Mouse (Mus musculus) layer of hippocampus, adult 6 months (tissue): ENCODE measurements around the gene Tdp2. TPM values are rescaled to one million over a fixed set of nuclear protein-coding genes. Genes with fewer than 3 reads are reported as not detected.

Experiments
- long read RNA-seq, 2 experiments: library from polyadenylated mRNA; unstranded; transcript quantifications; one replicate each; pipeline ENCODE4 v2.0.0; 2019 to 2020
- polyA plus RNA-seq: library from polyadenylated mRNA; unstranded; fragments of <200 nt; fragmentation: Nextera tagmentation; gene quantifications from 2 replicates; pipeline ENCODE4 v1.2.3, GENCODE M21; 2021

Tdp2 gene
- polyA plus RNA-seq = 15.9 and 16.3 TPM in 2 replicates
- long read RNA-seq, experiment 1, transcript Tdp2-201 (7 exons, 1,957 nt) = major isoform, 36 of 41 reads
- long read RNA-seq, experiment 1, partial matches to known transcripts = 3 of 41 reads
- long read RNA-seq, experiment 1, other reads (novel, unspliced or antisense) = 1 of 41 reads
- long read RNA-seq, experiment 2, transcript Tdp2-206 (6 exons, 1,771 nt) = minor isoform, 6 of 106 reads
- long read RNA-seq, experiment 2, transcript Tdp2-201 (7 exons, 1,957 nt) = major isoform, 86 of 106 reads
- long read RNA-seq, experiment 2, partial matches to known transcripts = 4 of 106 reads
- long read RNA-seq, experiment 2, other reads (novel, unspliced or antisense) = 8 of 106 reads

GRCm38 (mm10) chr13:24831353-24832130, at the start of gene Tdp2, which contains the start of gene Acot13:
Tdp2 (plus strand) TSS chr13:24831679.
Acot13 (minus strand) TSS chr13:24831540.

GRCm38 (mm10) chr13:24801308-24801921, 30.1 kb upstream of the Tdp2 start, which contains the start of gene BC005537:
BC005537 (plus strand) TSS chr13:24801657.

GRCm38 (mm10) chr13:24844983-24845955, 13.8 kb downstream of the Tdp2 start, which contains the start of gene D130043K22Rik:
D130043K22Rik (plus strand) TSS chr13:24845135.

Other genes with a start within 250 kb of the Tdp2 start
- gene Ripor2, start 249.5 kb upstream of the Tdp2 start, polyA plus RNA-seq = 21.6 and 26.2 TPM in 2 replicates
- 0.23 TPM in 1 of 2 replicates, not detected in the other for gene Armh2, start 90.4 kb upstream of the Tdp2 start, polyA plus RNA-seq
- gene Gmnn, start 69.8 kb upstream of the Tdp2 start, polyA plus RNA-seq = 7.2 and 8.3 TPM in 2 replicates
- gene BC005537, start 30.0 kb upstream of the Tdp2 start, polyA plus RNA-seq = 8.7 and 10.4 TPM in 2 replicates
- gene Acot13, start 139 bp upstream of the Tdp2 start, polyA plus RNA-seq = 297 and 317 TPM in 2 replicates
- 6.2 and 6.3 TPM in 2 replicates for gene D130043K22Rik, start 13.5 kb downstream of the Tdp2 start, polyA plus RNA-seq
- 12.5 and 14.2 TPM in 2 replicates for gene Aldh5a1, start 106.0 kb downstream of the Tdp2 start, polyA plus RNA-seq
- gene Gpld1, start 111.5 kb downstream of the Tdp2 start, polyA plus RNA-seq = 9.7 and 9.8 TPM in 2 replicates
- gene Mrs2, start 188.7 kb downstream of the Tdp2 start, polyA plus RNA-seq = 22.7 and 36.7 TPM in 2 replicates
- gene Dcdc2a, start 224.3 kb downstream of the Tdp2 start, polyA plus RNA-seq = 6.2 and 7.2 TPM in 2 replicates